Mouse (Mus musculus): ENCODE measurements around the gene Mcf2.

Mcf2 gene

DNA sequence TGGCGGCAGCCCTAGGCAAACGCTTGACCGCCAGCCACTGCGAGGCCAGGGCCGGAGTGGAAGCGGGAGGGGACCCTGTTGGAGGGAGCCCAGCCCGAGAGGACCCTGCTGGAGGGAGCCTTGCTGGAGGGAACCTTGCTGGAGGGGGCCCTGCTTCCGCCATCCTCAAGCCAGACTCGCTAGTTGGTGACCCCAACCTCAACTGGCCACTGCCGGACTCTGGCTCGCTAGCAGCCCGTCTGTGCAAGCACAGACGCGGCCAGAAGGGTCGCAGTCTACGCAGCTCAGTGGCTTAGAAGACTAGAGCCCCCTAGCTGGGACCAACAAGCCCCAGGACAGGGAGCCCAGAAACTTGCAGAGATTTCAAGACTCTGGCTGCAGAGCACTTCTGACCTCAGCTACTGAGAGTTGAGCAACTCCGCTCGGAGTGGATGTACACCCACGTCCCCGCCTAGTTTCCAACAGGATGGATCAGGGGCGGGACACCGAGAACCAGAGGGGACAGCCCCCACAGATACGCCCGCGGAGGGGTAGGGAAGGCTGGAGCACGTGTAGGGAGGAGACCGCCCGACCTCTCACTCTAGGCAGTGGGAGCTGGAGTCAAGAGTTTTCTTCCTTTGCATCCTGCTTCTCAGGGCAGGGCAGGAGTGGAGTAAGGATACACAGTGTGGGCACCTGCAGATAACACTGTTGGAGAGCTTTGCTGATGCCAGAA, at the start of gene Mcf2:
Gene Mcf2, minus strand, starts transcription at position 346 of the 715 bp plus-strand sequence.
- peak; percentile 16 to 21 for DNase-seq

DNA sequence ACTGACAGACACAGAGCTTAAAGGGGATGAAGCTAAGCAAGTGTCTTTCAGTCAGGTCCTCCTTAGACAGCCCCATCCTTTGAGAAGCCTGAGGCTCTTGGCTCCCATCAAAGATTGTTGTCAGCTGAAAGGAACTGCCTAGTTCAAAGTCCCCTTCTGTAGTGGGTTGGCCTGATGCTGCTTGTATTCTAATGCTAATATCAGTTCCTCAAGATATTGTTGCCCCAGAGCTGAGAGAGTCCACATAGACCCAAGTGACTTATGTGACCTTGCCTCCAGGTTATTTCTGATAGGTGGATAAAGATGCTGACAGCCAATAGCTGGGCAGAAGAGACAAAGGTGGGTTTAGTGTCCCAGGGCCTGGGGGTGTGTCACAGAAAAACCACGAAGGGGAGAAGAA, 8.8 kb upstream of the Mcf2 start:
- DNase-seq, result no peak

DNA sequence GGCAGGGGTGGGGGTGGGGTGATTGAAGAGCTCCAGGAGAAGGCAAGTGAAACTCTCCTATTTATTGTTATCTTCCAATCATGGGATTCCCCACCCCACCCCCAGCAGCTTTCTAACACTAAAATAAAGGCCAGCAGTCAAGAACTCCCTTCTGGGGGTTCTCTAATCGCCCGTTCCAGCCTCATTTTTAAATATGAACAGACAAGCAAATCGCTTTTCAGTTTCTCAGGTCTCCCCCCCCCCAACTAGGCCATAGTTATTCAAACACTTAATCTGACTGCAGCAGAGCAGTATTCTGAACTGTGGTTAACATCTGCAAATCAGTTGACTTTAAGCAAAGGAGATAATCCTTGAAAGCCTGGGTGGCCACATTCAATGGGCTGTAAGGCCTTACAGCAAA, 3.7 kb upstream of the Mcf2 start:
- DNase-seq, result no peak

DNA sequence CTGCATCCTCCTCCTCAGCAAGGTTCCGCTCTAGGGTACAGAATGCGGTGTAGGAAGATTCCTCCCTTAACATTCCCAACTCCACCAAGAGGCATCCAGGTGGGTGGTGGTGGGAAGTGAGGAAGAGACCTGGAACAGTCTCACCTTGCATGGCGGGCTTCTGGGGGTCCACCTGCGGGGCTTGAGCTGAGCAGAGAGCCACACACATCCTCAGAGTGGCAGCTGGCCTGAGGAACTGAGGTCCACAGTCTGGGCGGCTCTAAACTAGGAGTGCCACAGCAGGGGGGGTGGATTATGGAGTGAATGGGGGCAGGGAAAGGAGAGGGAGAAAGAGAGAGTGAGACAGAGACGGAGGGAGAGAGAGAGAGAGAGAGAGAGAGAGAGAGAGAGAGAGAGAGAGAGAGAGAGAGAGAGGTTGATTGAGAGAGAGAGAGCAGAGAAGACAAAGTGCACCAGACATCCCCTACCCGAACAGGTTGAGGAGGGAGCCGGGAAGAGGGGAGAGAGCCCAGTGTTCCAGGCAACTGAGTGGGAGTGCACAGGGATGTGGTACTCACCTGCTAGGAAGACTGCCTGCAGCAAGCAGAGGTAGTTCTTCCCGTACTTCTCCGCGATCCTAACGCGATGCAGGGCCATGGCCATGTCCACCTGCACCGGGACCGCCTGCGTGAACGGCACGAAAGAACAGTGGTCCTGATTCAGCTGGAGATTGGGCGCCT, 705 bp downstream of the Mcf2 start:
- peak in 1 of 2 experiments; percentile 1 for DNase-seq

DNA sequence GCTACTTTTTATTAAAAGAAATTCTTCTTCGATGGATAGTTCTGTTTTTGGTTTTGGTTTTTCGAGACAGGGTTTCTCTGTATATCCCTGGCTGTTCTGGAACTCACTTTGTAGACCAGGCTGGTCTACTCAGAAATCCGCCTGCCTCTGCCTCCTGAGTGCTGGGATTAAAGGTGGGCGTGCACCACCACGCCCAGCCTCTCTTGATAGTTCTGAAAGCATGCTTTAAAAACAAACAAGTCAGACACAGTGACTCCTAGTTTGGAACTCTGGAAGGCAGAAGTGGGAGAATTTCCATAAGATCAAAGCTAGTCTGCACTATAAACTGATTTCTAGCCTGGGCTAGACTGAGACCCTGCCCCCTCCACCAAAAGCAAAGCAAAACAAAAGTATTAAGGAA, 8.8 kb downstream of the Mcf2 start:
- DNase-seq, result no peak

DNA sequence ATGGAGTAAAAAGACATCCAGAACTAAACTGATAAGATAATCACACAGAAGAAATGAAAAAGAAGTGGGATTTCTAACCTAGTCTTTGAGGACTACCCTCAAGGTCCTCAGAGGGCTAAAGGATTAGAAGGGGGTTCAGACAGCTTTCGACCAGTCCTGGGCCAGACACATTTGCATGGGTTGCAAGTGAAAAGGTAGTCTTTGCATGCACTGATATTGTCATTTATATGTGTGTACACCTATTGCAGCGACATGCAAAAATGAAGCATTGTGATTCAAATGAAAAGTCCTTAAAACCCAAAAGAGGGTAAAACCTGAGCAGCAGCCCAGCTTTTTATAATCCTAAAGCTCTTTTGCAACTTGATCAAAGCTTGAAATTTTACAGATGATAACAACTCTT, 9.4 kb downstream of the Mcf2 start:
- DNase-seq, result no peak

DNA sequence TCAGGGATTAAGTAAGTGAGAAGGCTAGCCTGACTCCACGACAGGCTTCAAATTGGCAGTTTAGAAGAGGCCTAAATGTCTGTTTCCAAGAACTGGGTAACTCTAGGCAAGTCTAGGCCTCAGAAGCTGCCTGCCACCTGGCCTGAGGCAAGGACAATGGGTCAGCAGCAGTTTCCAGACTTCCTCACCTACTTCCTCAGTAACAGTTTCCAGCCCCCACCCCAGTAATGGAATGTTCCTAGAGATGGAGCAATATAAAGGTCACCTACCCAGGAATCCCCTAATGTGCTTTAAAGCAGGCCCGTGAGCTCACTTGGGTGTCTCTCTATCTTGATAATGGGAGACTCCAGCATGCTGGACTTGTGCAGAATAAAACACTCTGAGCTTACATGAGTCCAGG, 10.1 kb downstream of the Mcf2 start:
- no peak for DNase-seq

DNA sequence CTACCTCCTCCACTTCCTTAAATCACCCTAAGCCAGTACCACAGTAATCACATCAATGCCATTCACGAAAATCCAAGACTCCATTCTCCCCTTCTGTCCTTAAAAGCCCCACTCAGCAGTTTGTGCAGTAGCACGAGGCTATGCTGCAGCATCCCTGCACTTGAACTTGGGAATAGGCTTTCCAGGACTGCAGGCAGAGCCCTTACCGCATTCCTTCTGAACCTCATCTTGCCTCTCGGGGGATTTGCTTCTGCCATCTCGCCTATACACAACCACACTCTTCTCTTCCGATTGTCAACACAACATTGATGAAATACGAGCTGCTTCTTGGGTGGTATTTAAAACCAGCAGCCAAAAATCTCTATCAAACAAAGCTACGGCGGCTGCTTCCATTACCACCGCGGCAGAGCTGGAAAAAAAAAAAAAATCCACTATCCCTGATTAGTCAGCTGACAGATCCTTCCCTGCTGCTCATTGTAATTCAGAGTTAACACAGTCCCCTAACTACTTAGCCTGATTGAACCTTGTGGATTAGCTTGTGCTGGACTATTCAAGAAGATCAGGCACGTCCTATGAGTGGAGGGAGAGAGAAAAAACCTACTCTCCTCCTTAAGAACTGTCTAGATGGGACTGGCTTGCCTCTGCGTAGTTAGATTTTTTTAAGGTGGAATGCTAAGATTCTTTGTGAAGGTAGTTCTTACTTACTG, 31.5 kb downstream of the Mcf2 start:
- DNase-seq, result peak; percentile 5 to 8

DNA sequence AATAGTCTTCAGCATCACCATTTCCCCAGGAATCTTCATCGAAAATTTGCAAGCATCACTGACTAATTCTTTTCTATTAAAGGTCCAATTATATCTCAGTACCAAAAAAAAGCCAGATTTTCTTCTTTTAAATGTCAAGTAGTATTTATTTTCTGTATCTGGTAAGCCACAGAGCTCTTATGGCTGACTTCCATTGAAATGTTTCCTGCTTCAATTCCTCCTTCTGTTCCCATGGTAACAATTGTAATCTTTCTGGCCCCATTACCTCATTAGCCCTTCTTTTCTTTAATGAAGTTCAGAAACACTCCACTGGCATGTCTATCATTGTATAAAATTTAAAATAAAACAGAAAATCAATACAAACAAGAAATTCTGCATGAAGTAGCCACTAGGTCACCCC, 103.5 kb downstream of the Mcf2 start:
- DNase-seq, result no peak

DNA sequence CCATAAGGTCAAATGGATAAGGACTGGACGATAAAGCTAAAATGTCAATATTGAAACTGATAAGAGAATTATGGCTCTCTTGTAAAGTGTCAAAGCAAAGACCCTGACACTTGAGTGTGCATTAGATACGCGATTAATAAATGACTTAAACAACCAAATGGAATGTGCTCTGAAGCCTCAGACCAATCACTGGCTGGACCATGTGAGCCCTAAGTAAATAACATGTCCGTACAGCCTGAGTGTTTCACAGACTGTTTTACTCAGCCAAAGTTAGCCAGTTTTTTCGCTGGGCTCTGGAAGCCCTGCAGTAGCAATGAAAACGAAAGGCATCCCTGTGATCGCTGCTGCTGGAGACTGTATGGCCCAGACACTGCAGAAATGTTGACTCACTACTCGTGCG, 123.7 kb downstream of the Mcf2 start:
- DNase-seq, result no peak

DNA sequence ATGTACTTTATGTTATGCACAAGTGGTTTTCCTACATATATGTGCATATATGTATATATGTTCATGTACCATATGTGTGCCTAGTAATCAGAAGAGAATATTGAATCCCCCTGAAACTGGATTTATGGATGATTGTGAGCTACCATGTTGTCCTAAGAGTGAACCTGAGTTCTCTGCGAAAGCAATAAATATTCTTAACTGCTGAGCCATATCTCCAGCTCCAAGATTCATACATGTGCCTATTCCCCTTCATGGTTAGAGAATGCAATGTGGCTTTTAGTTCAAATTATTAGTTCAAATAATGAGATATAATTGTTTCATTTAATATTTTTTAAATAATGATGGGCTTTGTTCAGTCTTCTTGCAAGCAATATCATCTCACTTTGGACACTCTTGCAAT, 124.1 kb downstream of the Mcf2 start:
- no peak for DNase-seq

DNA sequence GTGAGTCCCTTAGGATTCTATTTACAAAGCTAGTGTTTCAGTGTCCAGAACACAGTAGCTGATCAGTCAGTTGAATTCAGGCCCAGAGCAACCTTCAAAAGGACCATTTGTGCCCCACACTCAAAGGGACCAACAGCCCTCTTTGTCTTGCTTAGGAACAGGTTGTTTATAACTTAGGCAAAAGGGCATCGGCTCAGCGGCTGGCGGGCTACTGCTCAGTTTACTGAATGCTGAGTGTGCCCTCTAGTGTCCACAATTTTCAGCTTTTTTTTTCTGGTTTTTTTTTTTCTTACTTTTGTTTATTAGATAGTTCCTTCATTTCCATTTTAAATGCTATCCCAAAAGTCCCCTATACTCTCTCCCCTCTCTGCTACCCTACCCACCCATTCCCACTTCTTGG, 152.2 kb downstream of the Mcf2 start:
- DNase-seq, result peak; percentile 53 to 58

DNA sequence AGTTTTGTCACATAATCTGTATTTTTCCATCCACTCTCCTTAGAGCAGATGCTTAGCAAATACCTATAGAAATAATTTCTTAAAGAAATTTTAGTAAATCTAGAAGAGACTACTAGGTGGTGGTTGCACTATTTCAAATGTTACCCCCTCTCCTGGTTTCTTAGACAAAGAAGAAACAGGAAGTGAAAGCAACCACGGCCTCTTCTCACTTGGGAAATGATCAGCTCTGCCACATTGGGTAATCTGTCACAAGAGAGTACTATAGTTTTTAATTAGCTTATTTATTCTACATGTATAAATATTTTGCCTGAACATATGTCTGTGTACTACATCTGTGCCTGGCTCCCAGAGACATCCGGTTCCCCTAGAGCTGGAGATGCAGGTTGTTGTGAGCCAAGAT, 157.3 kb downstream of the Mcf2 start:
- DNase-seq, result no peak

DNA sequence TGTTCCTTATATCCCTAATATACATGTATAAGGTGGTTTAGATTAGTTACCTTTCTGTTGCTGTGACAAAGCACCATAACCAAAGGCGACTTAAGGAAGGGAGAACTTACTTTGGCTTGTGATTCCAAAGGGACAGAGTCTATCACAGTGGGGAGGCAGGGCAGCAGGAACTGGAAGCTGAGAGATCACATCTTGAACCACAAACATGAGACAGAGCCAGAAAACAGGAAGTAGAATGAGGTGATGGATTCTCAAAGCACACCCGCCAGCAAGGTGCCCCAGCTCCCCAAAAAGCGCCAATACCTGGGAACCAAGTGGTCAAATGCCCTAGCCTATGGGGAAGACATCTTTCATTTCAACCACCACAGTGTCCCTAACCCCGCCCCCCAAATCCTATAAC, 157.9 kb downstream of the Mcf2 start:
- no peak for DNase-seq

DNA sequence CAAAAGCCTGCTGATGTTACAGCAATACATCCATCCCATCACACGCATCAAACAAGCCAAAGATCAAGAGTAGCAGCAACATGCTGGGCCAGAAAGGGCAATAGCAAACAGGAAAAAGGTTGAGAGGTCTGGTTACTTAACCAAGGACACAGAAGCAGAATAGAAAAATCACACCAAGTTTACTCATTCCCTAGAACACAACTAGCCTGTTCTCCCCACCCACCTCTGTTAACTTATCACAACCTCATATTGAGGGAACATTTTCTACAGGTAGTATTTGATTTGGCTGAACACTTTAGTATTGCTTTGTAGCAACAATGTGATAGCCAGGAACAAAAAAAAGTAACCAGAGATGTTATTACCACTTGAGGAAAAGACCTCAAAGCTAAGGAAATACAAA, 164.3 kb downstream of the Mcf2 start:
- no peak for DNase-seq

DNA sequence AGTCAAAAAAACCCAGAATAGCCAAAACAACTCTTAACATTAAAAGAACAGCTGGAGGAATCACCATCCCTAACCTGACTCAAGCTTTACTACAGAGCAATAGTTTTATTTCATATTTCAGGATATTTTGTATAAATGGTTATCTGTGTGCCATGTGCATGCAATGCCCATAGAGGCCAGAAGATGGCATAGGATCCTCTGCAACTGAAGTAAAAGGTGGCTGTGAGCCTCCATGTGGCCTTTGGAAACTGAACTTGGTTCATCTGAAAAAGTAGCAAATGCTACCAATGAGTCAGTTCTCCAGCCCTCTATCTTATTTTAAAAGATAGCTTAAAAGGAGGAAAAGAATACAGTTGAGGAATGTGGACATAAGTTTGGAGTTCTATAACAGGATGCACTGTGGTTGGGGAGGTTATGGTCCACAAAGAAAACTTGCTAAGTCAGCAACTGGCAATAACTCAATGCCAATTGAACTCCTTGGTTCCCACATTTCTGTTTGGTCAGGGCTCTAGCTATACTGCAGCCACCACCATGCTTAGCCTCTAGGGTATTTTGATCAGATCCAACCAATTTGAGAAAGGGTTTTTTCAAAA, 165.7 kb downstream of the Mcf2 start:
- peak; percentile 48 to 62 for DNase-seq

Measured in cerebellum, postnatal 14 days (tissue).